Mouse (Mus musculus) olfactory bulb, adult 2 months (tissue): ENCODE measurements at regions not wholly inside any gene's neighbourhood (a gene's known extent, or its start where the extent isn't known, plus 50 kb on each side); places are given as distances from the start of the nearest gene placed in this dataset.

Experiments used
- H3K27ac ChIP-seq: fragments of 200-500 bp; 2 replicates; pipeline ENCODE4 v1.5.1; 2012; ENCODE audit warnings: low read depth, low read length; ENCODE audit not compliant: insufficient read depth
- H3K4me1 ChIP-seq: fragments of 200-500 bp; 2 replicates; pipeline ENCODE4 v1.6.1; 2012; ENCODE audit warnings: low read length; ENCODE audit not compliant: control insufficient read depth, insufficient read depth
- H3K4me3 ChIP-seq: fragments of 200-500 bp; 2 replicates; pipeline ENCODE4 v1.5.1; 2012; ENCODE audit warnings: mild to moderate bottlenecking, low read depth, low read length, moderate library complexity; ENCODE audit not compliant: insufficient read depth
- CTCF ChIP-seq: fragments of 200-500 bp; IDR thresholded peaks from 2 replicates; pipeline ENCODE4 v1.5.1; 2012; ENCODE audit warnings: low read depth, mild to moderate bottlenecking, low read length, moderate library complexity; ENCODE audit not compliant: insufficient read depth
- POLR2A ChIP-seq: fragments of 200-500 bp; IDR thresholded peaks from 2 replicates; pipeline ENCODE4 v1.6.1; 2012; ENCODE audit warnings: mild to moderate bottlenecking, low read depth, low read length, moderate library complexity; ENCODE audit not compliant: insufficient read depth
- WGBS: fragments of 180-500 bp; shearing (Covaris S2); methylation state at CpG from one replicate; pipeline ENCODE4 v1.1.7; 2018; 5-methylcytosine and 5-hydroxymethylcytosine counted together

DNA sequence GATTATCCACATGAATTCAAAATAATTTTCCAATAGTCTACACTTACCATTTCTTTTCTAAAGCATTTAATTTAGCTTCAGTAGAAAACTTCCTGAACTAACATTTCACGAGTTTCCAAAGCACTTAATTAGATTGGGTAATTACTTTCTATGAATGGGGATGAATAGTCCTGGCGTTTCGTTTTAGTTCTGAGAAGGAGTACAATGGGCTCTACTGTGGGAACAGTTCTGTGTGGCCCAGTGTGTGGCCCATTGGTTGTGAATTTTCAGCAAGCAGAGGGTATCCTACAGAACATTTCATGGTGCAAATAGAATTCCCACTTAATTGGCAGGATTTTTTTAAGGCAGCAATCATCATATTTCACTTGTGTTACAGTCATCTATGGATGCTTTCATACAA, 95.5 kb downstream of the 1700017N19Rik start:
- Histone ChIP-seq H3K4me3 (no peak overlapping the region), H3K27ac (no peak overlapping the region), H3K4me1 (no peaks in the 10 kb centered on the region)
- TF ChIP-seq CTCF, result no peak
- TF ChIP-seq POLR2A, result no peak
- WGBS, result 19% methylated on average over 3 of the region's 3 CpGs

DNA sequence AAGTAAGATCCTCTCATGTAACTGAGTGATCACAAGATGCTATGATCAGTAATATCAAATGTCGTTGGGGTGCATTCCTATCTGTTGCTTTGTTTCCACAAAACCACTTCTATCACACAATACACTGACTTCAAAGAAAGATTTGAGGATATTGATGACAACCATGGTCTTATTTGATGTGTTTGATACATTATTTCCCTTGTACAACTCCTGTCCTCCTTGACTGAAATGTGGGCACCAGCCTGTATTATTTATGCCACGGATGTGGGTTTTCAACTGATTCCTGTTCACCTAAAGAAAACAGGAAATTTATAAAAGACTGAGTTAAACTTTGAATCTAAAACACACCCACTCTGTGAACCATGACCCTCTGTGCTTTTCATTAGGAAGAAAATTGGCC, 105.7 kb downstream of the 1700017N19Rik start:
- WGBS, result 92% methylated on average over 2 of the region's 2 CpGs
- Histone ChIP-seq H3K27ac (no peak overlapping the region), H3K4me3 (no peak overlapping the region), H3K4me1 (no peaks in the 10 kb centered on the region)
- no peak for TF ChIP-seq POLR2A
- no peak for TF ChIP-seq CTCF

DNA sequence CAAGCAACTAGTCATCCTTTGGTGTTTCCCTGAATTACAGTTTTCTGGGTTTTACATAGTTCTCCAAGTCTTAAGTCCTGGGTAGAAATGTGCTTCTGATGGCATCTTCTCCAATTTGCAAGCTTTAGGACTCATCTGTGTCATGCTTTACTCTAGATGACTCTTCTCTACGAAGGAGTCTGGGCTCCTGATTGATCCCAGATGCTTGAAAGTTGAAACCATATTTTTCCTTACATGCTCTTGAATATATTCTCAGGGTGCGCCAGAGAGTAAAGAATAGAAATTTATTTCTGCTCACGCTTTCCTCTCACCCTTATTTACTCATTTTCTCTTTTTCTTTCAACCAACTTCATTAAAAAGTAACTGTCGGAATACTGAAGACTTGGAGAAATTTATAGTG, 108.9 kb downstream of the 1700017N19Rik start:
- WGBS, result 92% methylated on average over 4 of the region's 4 CpGs
- TF ChIP-seq CTCF (no peak), POLR2A (no peak)
- no peak overlapping the region for H3K4me3 ChIP-seq
- H3K27ac ChIP-seq, result no peak overlapping the region
- H3K4me1 ChIP-seq, result no peaks in the 10 kb centered on the region

DNA sequence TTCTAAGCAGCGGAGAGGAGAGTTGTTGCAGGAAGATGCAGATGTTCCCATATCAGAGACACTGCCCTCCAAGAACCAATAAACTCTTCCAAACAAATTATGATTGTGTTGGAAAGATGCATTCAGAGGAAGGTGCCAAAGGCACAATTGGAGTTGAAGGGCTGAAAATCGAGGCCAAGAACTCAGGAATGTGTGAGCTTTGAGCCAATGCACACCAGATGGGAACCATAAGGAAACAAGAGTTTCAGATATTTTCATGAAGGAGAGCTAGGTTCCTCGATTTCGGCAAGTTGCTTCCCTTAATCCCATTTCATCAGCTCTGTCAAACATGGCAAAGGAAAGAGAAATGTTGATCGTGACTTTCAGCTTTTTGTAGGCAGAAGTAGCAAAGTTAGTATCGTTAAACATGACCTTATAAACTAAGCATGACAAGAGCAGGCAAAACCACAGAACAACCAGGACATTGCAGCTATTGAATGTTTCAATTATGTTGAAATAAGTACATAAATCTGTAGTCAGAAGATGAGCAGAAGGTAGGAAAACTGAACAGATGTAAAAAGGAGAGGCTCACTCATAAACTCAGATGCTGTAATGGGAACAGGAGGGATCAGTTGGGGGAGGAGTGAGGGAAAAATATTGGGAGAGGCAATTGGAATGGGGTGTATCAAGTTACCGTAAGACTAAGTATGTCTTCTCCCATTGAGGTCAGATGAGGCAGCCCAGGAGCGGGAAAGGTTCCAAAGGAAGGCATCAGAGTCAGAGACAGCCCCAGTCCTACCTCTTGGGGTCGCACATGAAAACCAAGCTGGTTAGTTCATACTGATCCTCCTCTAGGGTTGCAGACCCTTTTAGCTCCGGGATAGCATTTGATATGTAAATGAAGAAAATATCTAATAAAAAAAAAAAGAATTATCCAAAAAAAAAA, 110.3 kb downstream of the 1700017N19Rik start:
- WGBS, result 88% methylated on average over 10 of the region's 10 CpGs
- no peak for TF ChIP-seq CTCF
- no peak for TF ChIP-seq POLR2A
- H3K4me3 ChIP-seq, result no peak overlapping the region

DNA sequence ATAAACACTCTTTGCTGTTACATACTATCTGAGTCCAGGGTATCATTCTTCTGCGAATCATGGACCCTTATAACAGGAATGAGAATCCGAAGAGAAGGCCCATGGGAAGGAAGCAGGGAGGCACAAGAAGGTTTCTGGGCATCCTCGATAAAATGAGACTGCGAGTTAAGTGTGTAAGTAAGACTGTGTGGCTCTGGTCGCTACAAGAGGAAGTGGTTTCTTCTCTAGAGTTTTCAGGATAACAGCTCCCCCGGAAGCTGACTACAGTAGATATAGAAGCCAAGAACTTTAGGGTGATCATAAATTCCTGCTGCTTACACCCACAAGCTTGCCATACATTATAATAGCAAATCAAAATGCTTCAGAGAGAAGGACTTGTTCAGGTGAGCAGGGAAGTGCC, 111.7 kb downstream of the 1700017N19Rik start:
- no peak for TF ChIP-seq POLR2A
- no peak for TF ChIP-seq CTCF
- no peak overlapping the region for H3K4me3 ChIP-seq
- H3K4me1 ChIP-seq, result no peaks in the 10 kb centered on the region
- WGBS, result 93% methylated on average over 6 of the region's 6 CpGs
- no peak overlapping the region for H3K27ac ChIP-seq

More for the DNA sequence above, 110.3 kb downstream of the 1700017N19Rik start:
- H3K27ac ChIP-seq, result no peak overlapping the region
- no peaks in the 10 kb centered on the region for H3K4me1 ChIP-seq

DNA sequence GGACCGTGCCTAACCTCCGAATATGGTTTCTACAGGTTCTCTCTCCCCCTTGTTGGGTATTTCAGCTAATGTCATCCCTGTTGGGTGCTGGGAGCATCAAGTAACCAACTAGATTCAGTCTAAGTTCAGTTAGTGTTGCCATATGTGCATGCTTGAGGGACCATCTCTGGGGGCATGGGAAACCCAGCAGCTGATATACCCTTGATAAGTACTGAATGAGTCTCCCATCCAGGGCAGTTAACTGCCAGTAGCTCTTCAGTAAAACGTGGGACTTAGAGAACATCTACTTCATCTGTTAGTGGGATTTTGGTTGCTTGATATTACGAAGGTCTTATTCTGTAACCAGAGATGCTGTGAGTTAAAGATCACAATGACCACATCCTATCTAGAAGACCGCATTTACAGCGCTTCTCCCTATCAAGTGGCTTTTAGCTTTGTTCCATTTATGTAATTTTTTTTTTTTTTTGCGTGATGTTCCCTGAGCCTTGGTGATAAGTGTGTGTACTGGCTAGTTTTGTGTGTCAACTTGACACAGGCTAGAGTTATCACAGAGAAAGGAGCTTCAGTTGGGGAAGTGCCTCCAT, 125.9 kb downstream of the 1700017N19Rik start:
- TF ChIP-seq CTCF, result no peak
- no peak for TF ChIP-seq POLR2A
- no peak overlapping the region for H3K27ac ChIP-seq
- no peak overlapping the region for H3K4me3 ChIP-seq
- 92% methylated on average over 7 of the region's 7 CpGs for WGBS
- no peaks in the 10 kb centered on the region for H3K4me1 ChIP-seq

DNA sequence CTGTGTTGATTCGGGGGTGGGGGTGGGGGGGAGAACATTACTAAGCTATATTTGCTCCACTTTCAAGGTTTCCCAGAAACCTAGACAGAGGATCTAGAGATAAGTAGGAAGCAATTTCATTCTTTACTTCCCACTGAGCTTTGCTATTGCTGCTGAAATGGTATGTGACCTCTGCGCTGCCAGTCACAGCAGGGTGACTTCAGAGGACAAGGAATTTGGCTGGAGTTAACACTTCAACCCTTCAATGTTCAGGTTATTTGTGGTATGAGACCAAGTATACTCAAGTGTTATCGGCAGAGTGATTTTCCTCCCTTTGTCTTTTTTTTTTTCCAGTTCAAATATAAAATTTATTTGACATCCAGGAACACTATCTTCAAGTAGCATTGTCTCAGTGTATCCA, 128.3 kb downstream of the 1700017N19Rik start:
- 48% methylated on average over 3 of the region's 3 CpGs for WGBS
- no peak overlapping the region for H3K27ac ChIP-seq
- no peak for TF ChIP-seq POLR2A
- no peak for TF ChIP-seq CTCF
- H3K4me3 ChIP-seq, result no peak overlapping the region
- H3K4me1 ChIP-seq, result no peaks in the 10 kb centered on the region

DNA sequence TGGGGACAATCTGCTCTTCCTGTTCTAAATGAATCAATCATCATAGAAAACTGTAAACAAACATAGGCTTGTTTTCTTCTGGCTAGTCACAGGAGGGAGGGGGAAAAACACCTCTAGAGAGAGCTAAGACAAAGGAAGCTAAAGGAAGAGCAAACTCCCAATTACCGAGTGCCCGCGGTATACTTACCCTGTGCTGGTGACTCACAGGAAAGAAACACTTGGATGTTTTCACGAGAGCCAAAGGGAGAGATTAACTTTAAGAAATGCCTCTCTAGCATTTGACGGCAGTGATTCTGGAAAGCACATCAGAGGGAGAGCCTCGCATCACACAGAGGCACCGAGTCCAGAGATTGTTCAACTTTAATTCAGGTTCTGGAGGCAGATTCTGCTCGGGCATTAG, 151.0 kb downstream of the 1700017N19Rik start:
- WGBS, result 16% methylated on average over 8 of the region's 8 CpGs
- no peak overlapping the region for H3K4me3 ChIP-seq
- no peak for TF ChIP-seq CTCF
- TF ChIP-seq POLR2A, result no peak
- H3K4me1 ChIP-seq, result no peaks in the 10 kb centered on the region
- no peak overlapping the region for H3K27ac ChIP-seq

DNA sequence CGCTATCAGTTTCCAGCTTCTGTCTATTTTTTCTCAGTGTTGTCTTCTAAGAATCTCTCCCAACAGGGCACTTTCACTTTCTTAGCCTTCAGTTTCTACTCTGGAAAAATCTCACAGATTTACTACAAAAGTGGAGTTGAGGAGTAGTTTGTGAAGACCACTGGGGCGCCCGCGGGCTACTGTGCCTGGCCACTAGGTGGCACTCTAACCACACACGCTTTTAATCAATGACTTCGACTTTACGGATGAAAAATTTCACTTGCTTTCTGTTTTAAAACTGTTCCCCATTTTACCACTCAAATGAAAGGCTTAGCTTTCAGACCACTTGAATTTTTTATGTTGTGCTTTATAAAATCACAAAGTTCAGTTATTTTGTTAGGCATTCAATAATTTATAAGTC, 151.8 kb downstream of the 1700017N19Rik start:
- Histone ChIP-seq H3K27ac (no peak overlapping the region), H3K4me1 (no peaks in the 10 kb centered on the region), H3K4me3 (no peak overlapping the region)
- WGBS, result 5% methylated on average over 7 of the region's 7 CpGs
- TF ChIP-seq POLR2A (no peak), CTCF (peak; percentile 55; the same call in 1 of the 2 replicates)
